Mouse (Mus musculus) MEL (cell line): ENCODE data around the gene Nova2. TPM values are rescaled to one million over a fixed set of nuclear protein-coding genes. Genes with fewer than 3 reads are reported as not detected.

ENCODE experiments used
- DNase-seq: peaks from one replicate; pipeline ENCODE4 v3.0.0; 2011; ENCODE audit warnings: low read depth, low spot score
- H3K27ac ChIP-seq: 2 replicates; pipeline ENCODE4 v1.5.1; 2012; ENCODE audit warnings: low read depth, mild to moderate bottlenecking, control low read depth, low read length, moderate library complexity; ENCODE audit not compliant: control insufficient read depth
- H3K27me3 ChIP-seq, 2 experiments: fragments of 150-350 bp in 1 of 2; sonication (generic) in 1 of 2; 2 replicates each; pipeline ENCODE4 v1.6.1; 2012; ENCODE audit warnings: low read length in 2 of 2, mild to moderate bottlenecking in 2 of 2, improper control_type of control experiment in 1 of 2, moderate library complexity in 1 of 2; ENCODE audit not compliant: insufficient read depth in 2 of 2, control insufficient read depth in 1 of 2
- H3K36me3 ChIP-seq, 2 experiments: 2 replicates each; pipeline ENCODE4 v1.6.1; 2012 to 2014; ENCODE audit warnings: low read length in 2 of 2, improper control_type of control experiment in 1 of 2, inconsistent platforms in 1 of 2, mild to moderate bottlenecking in 1 of 2; ENCODE audit not compliant: insufficient read depth in 2 of 2, control insufficient read depth in 1 of 2
- H3K4me1 ChIP-seq, 2 experiments: fragments of 150-350 bp in 1 of 2; sonication (generic) in 1 of 2; 2 replicates each; pipeline ENCODE4 v1.6.1; 2012; ENCODE audit warnings: low read length in 2 of 2, improper control_type of control experiment in 1 of 2, mild to moderate bottlenecking in 1 of 2; ENCODE audit not compliant: insufficient read depth in 2 of 2, control insufficient read depth in 1 of 2
- H3K4me3 ChIP-seq, 2 experiments: fragments of 150-350 bp in 1 of 2; sonication (generic) in 1 of 2; 2 replicates each; pipeline ENCODE4 v1.5.1; 2012; ENCODE audit warnings: low read depth in 2 of 2, low read length in 2 of 2, mild to moderate bottlenecking in 2 of 2, moderate library complexity in 2 of 2, control low read depth in 1 of 2, improper control_type of control experiment in 1 of 2; ENCODE audit not compliant: control insufficient read depth in 1 of 2, insufficient read depth in 1 of 2
- H3K79me2 ChIP-seq: 2 replicates; pipeline ENCODE4 v1.6.1; 2012; ENCODE audit warnings: mild to moderate bottlenecking, low read length, moderate library complexity; ENCODE audit not compliant: control insufficient read depth, poor library complexity, insufficient read depth
- H3K9ac ChIP-seq: 2 replicates; pipeline ENCODE4 v1.6.1; 2012; ENCODE audit warnings: low read depth, mild to moderate bottlenecking, control low read depth, low read length, moderate library complexity; ENCODE audit not compliant: control insufficient read depth, poor library complexity, severe bottlenecking
- H3K9me3 ChIP-seq: fragments of 150-350 bp; sonication (generic); replicated peaks from 2 replicates; pipeline ENCODE4 v1.6.1; 2012; ENCODE audit warnings: mild to moderate bottlenecking, low read length, improper control_type of control experiment, moderate library complexity; ENCODE audit not compliant: insufficient read depth
- CHD2 ChIP-seq: IDR thresholded peaks from 2 replicates; pipeline ENCODE4 v1.6.1; 2011; ENCODE audit warnings: low read length, improper control_type of control experiment
- E2F4 ChIP-seq: IDR thresholded peaks from 2 replicates; pipeline ENCODE4 v1.6.1; 2011; ENCODE audit warnings: low read depth, low read length, improper control_type of control experiment, borderline replicate concordance
- EP300 ChIP-seq, 2 experiments: IDR thresholded peaks; 2 replicates each; pipeline ENCODE4 v1.6.1; 2011; ENCODE audit warnings: improper control_type of control experiment in 2 of 2, low read length in 2 of 2, low read depth in 1 of 2, mild to moderate bottlenecking in 1 of 2
- ETS1 ChIP-seq: IDR thresholded peaks from 2 replicates; pipeline ENCODE4 v1.6.1; 2012; ENCODE audit warnings: low read depth, mild to moderate bottlenecking, inconsistent platforms, low read length, improper control_type of control experiment, moderate library complexity
- GABPA ChIP-seq: IDR thresholded peaks from 2 replicates; pipeline ENCODE4 v1.6.1; 2012; ENCODE audit warnings: low read depth, mild to moderate bottlenecking, inconsistent platforms, low read length, improper control_type of control experiment, moderate library complexity
- HCFC1 ChIP-seq: IDR thresholded peaks from 2 replicates; pipeline ENCODE4 v1.6.1; 2012; ENCODE audit warnings: low read depth, mild to moderate bottlenecking, inconsistent platforms, low read length, improper control_type of control experiment, moderate library complexity
- KAT2A ChIP-seq: conservative IDR thresholded peaks from 2 replicates; pipeline ENCODE4 v1.6.1; 2012; ENCODE audit warnings: low read depth, low read length, improper control_type of control experiment, inconsistent platforms
- MAFK ChIP-seq: IDR thresholded peaks from 2 replicates; pipeline ENCODE4 v1.6.1; 2011; ENCODE audit warnings: low read depth, mild to moderate bottlenecking, low read length, improper control_type of control experiment, borderline replicate concordance
- MAZ ChIP-seq: IDR thresholded peaks from 2 replicates; pipeline ENCODE4 v1.6.1; 2012; ENCODE audit warnings: low read depth, mild to moderate bottlenecking, inconsistent platforms, low read length, improper control_type of control experiment
- NRF1 ChIP-seq: IDR thresholded peaks from 2 replicates; pipeline ENCODE4 v1.6.1; 2014; ENCODE audit warnings: low read depth, mild to moderate bottlenecking, inconsistent platforms, low read length, improper control_type of control experiment, moderate library complexity; ENCODE audit not compliant: poor library complexity, insufficient read depth, severe bottlenecking
- POLR2A ChIP-seq, 2 experiments: IDR thresholded peaks; 2 replicates each; pipeline ENCODE4 v1.6.1; 2011 to 2012; ENCODE audit warnings: low read length in 2 of 2, mild to moderate bottlenecking in 2 of 2, control low read depth in 1 of 2, improper control_type of control experiment in 1 of 2, low read depth in 1 of 2, moderate library complexity in 1 of 2; ENCODE audit not compliant: control insufficient read depth in 1 of 2, insufficient read depth in 1 of 2, poor library complexity in 1 of 2
- POLR2AphosphoS2 ChIP-seq: IDR thresholded peaks from 2 replicates; pipeline ENCODE4 v1.6.1; 2011; ENCODE audit warnings: low read length, improper control_type of control experiment
- POLR2AphosphoS5 ChIP-seq: IDR thresholded peaks from 2 replicates; pipeline ENCODE4 v1.6.1; 2012; ENCODE audit warnings: low read depth, borderline replicate concordance, mild to moderate bottlenecking, inconsistent platforms, low read length, moderate library complexity, mixed read lengths
- RAD21 ChIP-seq: IDR thresholded peaks from 2 replicates; pipeline ENCODE4 v1.6.1; 2011; ENCODE audit warnings: mild to moderate bottlenecking, low read depth, low read length, improper control_type of control experiment
- SMC3 ChIP-seq: IDR thresholded peaks from 2 replicates; pipeline ENCODE4 v1.6.1; 2011; ENCODE audit warnings: low read depth, low read length, improper control_type of control experiment
- TBP ChIP-seq: IDR thresholded peaks from 2 replicates; pipeline ENCODE4 v1.8.0; 2011; ENCODE audit warnings: low read depth, low read length, improper control_type of control experiment
- TCF12 ChIP-seq: IDR thresholded peaks from 2 replicates; pipeline ENCODE4 v1.6.1; 2014; ENCODE audit warnings: low read depth, mild to moderate bottlenecking, inconsistent platforms, low read length, improper control_type of control experiment, moderate library complexity
- USF1 ChIP-seq: IDR thresholded peaks from 2 replicates; pipeline ENCODE4 v1.6.1; 2014; ENCODE audit warnings: low read depth, mild to moderate bottlenecking, inconsistent platforms, low read length, improper control_type of control experiment, moderate library complexity
- ZKSCAN1 ChIP-seq: IDR thresholded peaks from 2 replicates; pipeline ENCODE4 v1.6.1; 2012; ENCODE audit warnings: low read depth, mild to moderate bottlenecking, inconsistent platforms, low read length, improper control_type of control experiment, moderate library complexity
- polyA plus RNA-seq, 2 experiments: library from polyadenylated mRNA; stranded (reverse) in 1 of 2; unstranded in 1 of 2; fragments of >175 nt in 1 of 2; fragments of >200 nt in 1 of 2; gene quantifications; 2 replicates each; pipeline versions ENCODE4 v1.2.1 to v1.2.4; 2012; ENCODE audit warnings: low replicate concordance in 2 of 2, low read depth in 1 of 2; ENCODE audit not compliant: insufficient read length in 2 of 2, insufficient read depth in 1 of 2, missing spikeins in 1 of 2
- total RNA-seq: library from RNA; depleted of rRNA; stranded (reverse); fragments of 300-350 nt; gene quantifications from 2 replicates; pipeline ENCODE4 v1.2.3, GENCODE M21; 2012

The Nova2 gene
- total and polyA plus RNA-seq, 3 experiments: 0.04 to 0.22 TPM; not detected in 1

DNA sequence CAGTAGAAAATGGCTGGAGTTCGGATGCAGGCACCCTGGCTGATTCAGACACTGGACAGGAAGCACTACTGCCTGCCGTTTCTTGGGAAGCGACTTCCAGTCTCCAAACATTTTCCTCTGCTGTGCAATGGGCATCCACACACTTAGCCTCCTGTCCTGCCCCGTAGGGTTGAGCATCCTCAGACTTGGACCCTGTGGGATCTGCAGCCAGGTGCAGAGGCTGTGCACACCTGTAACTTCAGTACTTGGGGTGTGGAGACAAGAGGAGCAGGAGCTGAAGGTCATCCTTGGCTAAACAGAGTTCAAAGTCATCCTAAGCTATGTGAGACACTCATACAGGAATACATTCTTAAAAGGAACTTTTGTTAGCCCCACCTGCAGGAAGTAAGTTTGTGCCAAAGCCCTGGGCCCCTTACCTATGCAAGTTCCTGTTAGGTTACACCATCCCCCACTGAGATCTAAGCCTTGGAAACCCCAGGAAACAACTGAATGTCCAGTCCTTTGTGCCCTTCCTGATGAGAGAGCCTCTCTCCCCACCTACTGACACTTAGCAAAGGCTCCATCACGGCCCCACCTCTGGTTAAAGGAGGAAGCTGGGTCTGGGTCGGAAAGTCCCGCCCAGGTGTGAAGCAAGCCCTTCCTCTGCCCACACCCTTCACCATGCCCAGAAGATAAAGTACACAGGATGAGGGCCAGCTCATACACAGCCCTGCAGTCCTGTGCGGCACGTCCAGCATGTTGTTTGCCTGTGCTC lies 41.5 kb upstream of the Nova2 start:
- no peaks in the 10 kb centered on the region for H3K9me3 ChIP-seq

DNA sequence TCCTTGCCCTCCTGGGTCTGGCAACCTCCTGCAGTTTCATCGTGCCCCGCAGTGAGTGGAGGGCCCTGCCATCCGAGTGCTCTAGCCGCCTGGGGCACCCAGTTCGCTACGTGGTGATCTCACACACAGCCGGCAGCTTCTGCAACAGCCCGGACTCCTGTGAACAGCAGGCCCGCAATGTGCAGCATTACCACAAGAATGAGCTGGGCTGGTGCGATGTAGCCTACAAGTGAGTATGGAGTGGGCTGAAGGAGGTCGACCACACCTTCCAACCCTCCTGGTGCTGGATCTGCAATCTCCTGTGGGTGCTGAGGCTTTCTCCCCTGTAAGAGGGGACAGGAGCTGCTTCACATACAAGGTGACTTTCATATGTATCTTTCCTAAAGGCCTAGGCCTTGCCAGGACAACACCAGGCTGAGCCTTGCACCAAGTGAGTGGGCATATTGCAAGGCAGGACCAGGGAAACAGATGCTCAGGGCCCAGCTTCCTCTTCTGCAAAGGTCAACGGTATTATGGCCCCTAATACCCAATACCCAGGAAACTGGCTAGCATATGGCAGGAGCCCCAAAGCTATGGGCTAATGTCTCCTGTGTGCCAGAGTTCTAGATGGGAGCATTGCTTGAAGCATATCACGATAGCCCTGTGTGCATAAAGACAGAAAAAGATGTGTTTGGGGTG lies 40.8 kb upstream of the Nova2 start:
- DNase-seq: no peak
- Histone ChIP-seq H3K27me3 (no peaks in the 10 kb centered on the region), H3K9me3 (no peaks in the 10 kb centered on the region), H3K9ac (no peak overlapping the region), H3K4me3 (no peak overlapping the region), H3K27ac (no peak overlapping the region), H3K79me2 (no peaks in the 10 kb centered on the region), H3K36me3 (no peaks in the 10 kb centered on the region), H3K4me1 (no peaks in the 10 kb centered on the region; a peak in 2 of 4 replicates)
- no peak for TF ChIP-seq CHD2
- no peak for TF ChIP-seq MAZ
- TF ChIP-seq POLR2A (IDR thresholded peaks at IDR 0.05; ENCODE audit: control insufficient read depth in 1 of 2, insufficient read depth in 1 of 2, low read depth in 1 of 2, low read length in 2 of 2, poor library complexity in 1 of 2): no peak
- TF ChIP-seq MAFK: no peak
- TF ChIP-seq EP300 (IDR thresholded peaks at IDR 0.05; ENCODE audit: low read depth in 1 of 2, low read length in 2 of 2): no peak
- no peak for TF ChIP-seq TBP

More for the DNA sequence above, 41.5 kb upstream of the Nova2 start:
- no peak overlapping the region for H3K27ac ChIP-seq
- no peaks in the 10 kb centered on the region for H3K79me2 ChIP-seq
- no peak overlapping the region for H3K9ac ChIP-seq
- no peak for DNase-seq
- no peak overlapping the region for H3K4me3 ChIP-seq
- no peaks in the 10 kb centered on the region for H3K27me3 ChIP-seq
- H3K4me1 ChIP-seq: no peaks in the 10 kb centered on the region; a peak in 2 of 4 replicates
- H3K36me3 ChIP-seq: no peaks in the 10 kb centered on the region
- TF ChIP-seq RAD21 (no peak), E2F4 (no peak), USF1 (no peak), GABPA (no peak), ETS1 (no peak), TCF12 (no peak), POLR2AphosphoS2 (no peak), HCFC1 (no peak), NRF1 (no peak), KAT2A (no peak), POLR2AphosphoS5 (no peak), MAFK (no peak), SMC3 (no peak), ZKSCAN1 (no peak)
